Mouse (Mus musculus): Measurements from ENCODE around the gene Was. TPM values are rescaled to one million over a fixed set of nuclear protein-coding genes. Genes with fewer than 3 reads are reported as not detected.

The Was gene
- total and polyA plus RNA-seq, 3 experiments: 146 to 167 TPM; not detected in 1

GRCm38 (mm10) chrX:8084771-8085259, 5.5 kb downstream of the Was start:
- H3K9me3 ChIP-seq (replicated peaks; ENCODE audit: insufficient read depth, low read length): no peaks in the 10 kb centered on the region
- DNase-seq (ENCODE audit: low read depth, low spot score): no peak
- no peak overlapping the region for H3K9ac ChIP-seq (ENCODE audit: control insufficient read depth, low read depth, low read length, poor library complexity, severe bottlenecking)
- no peak overlapping the region for H3K27ac ChIP-seq (ENCODE audit: control insufficient read depth, low read depth, low read length)
- H3K36me3 ChIP-seq (ENCODE audit: control insufficient read depth in 1 of 2, insufficient read depth in 2 of 2, low read length in 2 of 2): peaks cover 12 to 21% of the 10 kb centered on the region in 2 experiments
- TF ChIP-seq ZMIZ1 (IDR thresholded peaks at IDR 0.05; ENCODE audit: low read depth, low read length) (no peak), USF2 (IDR thresholded peaks at IDR 0.05; ENCODE audit: borderline replicate concordance in 1 of 2, insufficient read depth in 1 of 2, low read depth in 1 of 2, low read length in 2 of 2) (no peak), CHD2 (IDR thresholded peaks at IDR 0.05; ENCODE audit: low read length) (no peak), MXI1 (IDR thresholded peaks at IDR 0.05; ENCODE audit: low read depth, low read length) (no peak), MYC (IDR thresholded peaks at IDR 0.05; ENCODE audit: low read depth, low read length) (no peak), MYB (IDR thresholded peaks at IDR 0.05; ENCODE audit: low read depth, low read length) (no peak), GATA1 (IDR thresholded peaks at IDR 0.05; ENCODE audit: low read depth, low read length) (no peak), USF1 (IDR thresholded peaks at IDR 0.05; ENCODE audit: low read depth, low read length) (no peak), GABPA (IDR thresholded peaks at IDR 0.05; ENCODE audit: low read depth, low read length) (no peak), JUND (IDR thresholded peaks at IDR 0.05; ENCODE audit: low read depth, low read length) (no peak), CHD1 (IDR thresholded peaks at IDR 0.05; ENCODE audit: low read depth, low read length) (no peak), TAL1 (IDR thresholded peaks at IDR 0.05; ENCODE audit: low read length) (no peak)
- no peak overlapping the region for H3K4me3 ChIP-seq (ENCODE audit: control insufficient read depth in 1 of 2, insufficient read depth in 1 of 2, low read depth in 2 of 2, low read length in 2 of 2)
- H3K27me3 ChIP-seq (ENCODE audit: control insufficient read depth in 1 of 2, insufficient read depth in 2 of 2, low read length in 2 of 2): no peaks in the 10 kb centered on the region
- peaks cover 0 to 21% of the 10 kb centered on the region in 2 experiments; a peak in 3 of 4 replicates for H3K4me1 ChIP-seq (ENCODE audit: control insufficient read depth in 1 of 2, insufficient read depth in 2 of 2, low read length in 2 of 2)
- peaks cover 15% of the 10 kb centered on the region for H3K79me2 ChIP-seq (ENCODE audit: control insufficient read depth, insufficient read depth, low read length, poor library complexity)

- Histone ChIP-seq H3K27me3 (ENCODE audit: control insufficient read depth in 1 of 2, insufficient read depth in 2 of 2, low read length in 2 of 2) (no peaks in the 10 kb centered on the region), H3K79me2 (ENCODE audit: control insufficient read depth, insufficient read depth, low read length, poor library complexity) (peaks cover 38% of the 10 kb centered on the region), H3K27ac (ENCODE audit: control insufficient read depth, low read depth, low read length) (peak overlapping the region; percentile 67), H3K4me3 (ENCODE audit: control insufficient read depth in 1 of 2, insufficient read depth in 1 of 2, low read depth in 2 of 2, low read length in 2 of 2) (peak overlapping the region; percentile 62 to 65), H3K9me3 (replicated peaks; ENCODE audit: insufficient read depth, low read length) (no peaks in the 10 kb centered on the region), H3K36me3 (ENCODE audit: control insufficient read depth in 1 of 2, insufficient read depth in 2 of 2, low read length in 2 of 2) (peaks cover 9 to 35% of the 10 kb centered on the region in 2 experiments), H3K9ac (ENCODE audit: control insufficient read depth, low read depth, low read length, poor library complexity, severe bottlenecking) (peak overlapping the region; percentile 73), H3K4me1 (ENCODE audit: control insufficient read depth in 1 of 2, insufficient read depth in 2 of 2, low read length in 2 of 2) (peaks cover 9 to 22% of the 10 kb centered on the region in 2 experiments)
- DNase-seq (ENCODE audit: low read depth, low spot score): no peak
- TF ChIP-seq POLR2AphosphoS5 (IDR thresholded peaks at IDR 0.05; ENCODE audit: borderline replicate concordance, low read depth, low read length): no peak
- TF ChIP-seq MAX (IDR thresholded peaks at IDR 0.05; ENCODE audit: low read length): 0 out of 2 replicates have a peak, but pooled peaks have one; percentile 4
- no peak for TF ChIP-seq CHD1 (IDR thresholded peaks at IDR 0.05; ENCODE audit: low read depth, low read length)
- no peak for TF ChIP-seq TAL1 (IDR thresholded peaks at IDR 0.05; ENCODE audit: low read length)
- TF ChIP-seq GATA1 (IDR thresholded peaks at IDR 0.05; ENCODE audit: low read depth, low read length): no peak
Observed at GRCm38 (mm10) chrX:8075104-8075503, 15.2 kb downstream of the Was start.
